Comparison of ENCODE assay signal across 10 mouse cellular contexts in genomic region chr15:25891556-25891955, GRCm38 (mm10). TPM values are rescaled to one million over a fixed set of nuclear protein-coding genes. Genes with fewer than 3 reads are reported as not detected.
A peak's percentile ranks its signal among the peaks of the same experiment; 100 is the strongest.
DNase-seq lines count a peak whose midpoint lies in the region; ATAC-seq and TF ChIP-seq lines count a peak whose summit lies in the region.
"Had no signal": no experiment of that assay in that cellular context is flagged by ENCODE, and none has a peak within 500 bp of the region (broad histone marks: within the 10 kb centered on the region; RNA-seq: fewer than 3 reads in every experiment).

No protein-coding gene starts in this region.

- peak; percentile 55 for DNase-seq in layer of hippocampus, adult 11-12 months (ENCODE audit: low spot score)
- DNase-seq in layer of hippocampus, postnatal 14 days (ENCODE audit: low spot score in 2 of 2) = no peak
- DNase-seq in thymus, adult 2 months = peak; percentile 69
- DNase-seq in cerebellum, adult 18-20 months = no peak
- DNase-seq: cerebellum, postnatal 14 days had no signal

- peaks cover 46% of the 10 kb centered on the region for H3K79me2 ChIP-seq in macrophage (ENCODE audit: inconsistent target)

- 2% methylated on average over 11 of the region's 11 CpGs for WGBS in macrophage (ENCODE audit: missing documents)
- WGBS in thymus, adult 2 months = 5% methylated on average over 11 of the region's 11 CpGs
- WGBS in midbrain, embryonic 15.5 days = 86% methylated on average over 11 of the region's 11 CpGs
- WGBS in neural tube, embryonic 15.5 days = 91% methylated on average over 11 of the region's 11 CpGs

- no peak overlapping the region for H3K4me2 ChIP-seq in midbrain, embryonic 15.5 days
- no peak overlapping the region for H3K4me2 ChIP-seq in neural tube, embryonic 15.5 days
- H3K4me2 ChIP-seq: hindbrain, embryonic 14.5 days had no signal

- no peaks in the 10 kb centered on the region for H3K27me3 ChIP-seq in thymus, adult 2 months (ENCODE audit: control insufficient read depth, insufficient read depth, low read length)
- no peaks in the 10 kb centered on the region for H3K27me3 ChIP-seq in midbrain, embryonic 15.5 days (replicated peaks)
- no peaks in the 10 kb centered on the region for H3K27me3 ChIP-seq in neural tube, embryonic 15.5 days (replicated peaks)

- H3K9ac ChIP-seq in midbrain, embryonic 15.5 days = no peak overlapping the region
- no peak overlapping the region for H3K9ac ChIP-seq in neural tube, embryonic 15.5 days (replicated peaks)
- H3K9ac ChIP-seq: hindbrain, embryonic 14.5 days had no signal

- no peak for TF ChIP-seq CTCF in thymus, adult 2 months (IDR thresholded peaks at IDR 0.05; ENCODE audit: borderline replicate concordance, control insufficient read depth, extremely low read depth, insufficient read depth, low read length, poor library complexity)

- H3K4me3 ChIP-seq in macrophage (ENCODE audit: inconsistent target) = no peak overlapping the region
- no peak overlapping the region for H3K4me3 ChIP-seq in thymus, adult 2 months (ENCODE audit: control insufficient read depth, insufficient read depth, low read length)
- no peak overlapping the region for H3K4me3 ChIP-seq in midbrain, embryonic 15.5 days
- no peak overlapping the region for H3K4me3 ChIP-seq in neural tube, embryonic 15.5 days (replicated peaks)

- no peaks in the 10 kb centered on the region for H3K36me3 ChIP-seq in macrophage (ENCODE audit: inconsistent target)
- H3K36me3 ChIP-seq in thymus, adult 2 months (ENCODE audit: control insufficient read depth, insufficient read depth, low read length) = no peaks in the 10 kb centered on the region
- no peaks in the 10 kb centered on the region for H3K36me3 ChIP-seq in midbrain, embryonic 15.5 days (replicated peaks)
- H3K36me3 ChIP-seq in neural tube, embryonic 15.5 days = 0 out of 2 replicates have a peak, but pooled peaks cover 5% of the 10 kb centered on the region

- peaks cover 19% of the 10 kb centered on the region for H3K4me1 ChIP-seq in thymus, adult 2 months (replicated peaks; ENCODE audit: control insufficient read depth, insufficient read depth, low read length)
- H3K4me1 ChIP-seq in midbrain, embryonic 15.5 days = no peaks in the 10 kb centered on the region
- no peaks in the 10 kb centered on the region for H3K4me1 ChIP-seq in neural tube, embryonic 15.5 days

- ATAC-seq in activated CD4-positive, CD25-positive, alpha-beta regulatory T cell, adult 4 months = peak; percentile 85
- ATAC-seq in midbrain, embryonic 15.5 days (replicated peaks) = no peak
- ATAC-seq in neural tube, embryonic 15.5 days (ENCODE audit: low FRiP score) = no peak

- H3K27ac ChIP-seq in macrophage = peak overlapping the region; percentile 98
- H3K27ac ChIP-seq in thymus, adult 2 months (ENCODE audit: control insufficient read depth, insufficient read depth, low read length) = peak overlapping the region; percentile 28; the same call in 1 of the 2 replicates
- no peak overlapping the region for H3K27ac ChIP-seq in midbrain, embryonic 15.5 days
- no peak overlapping the region for H3K27ac ChIP-seq in neural tube, embryonic 15.5 days (replicated peaks)
- H3K27ac ChIP-seq: hindbrain, embryonic 14.5 days had no signal

- H3K9me3 ChIP-seq in midbrain, embryonic 15.5 days = no peaks in the 10 kb centered on the region
- no peaks in the 10 kb centered on the region for H3K9me3 ChIP-seq in neural tube, embryonic 15.5 days (replicated peaks)

- TF ChIP-seq POLR2A in thymus, adult 2 months (IDR thresholded peaks at IDR 0.05; ENCODE audit: control insufficient read depth, extremely low read depth, insufficient read depth, low read length, poor library complexity) = no peak

RNA-seq across cellular contexts. Expression of gene Retreg1, which starts 48.6 kb away (rescaled TPM):
- 10 to 100 TPM; 31.4 to 34.8 TPM for total RNA-seq in layer of hippocampus, postnatal 14 days (2021)
- 10 to 100 TPM; 58.2 to 69.6 TPM for polyA plus RNA-seq in activated CD4-positive, CD25-positive, alpha-beta regulatory T cell, adult 4 months (2017; shearing (Covaris generic))
- total RNA-seq in macrophage (2018; cell fraction: chromatin; rRNA removed) = 10 to 100 TPM in 16 of 26 experiments, 1 to 10 TPM in 10; 5.6 to 29.9 (median 13.3) TPM
- 10 to 100 TPM; 23.2 to 63.0 (median 43.8) TPM for total RNA-seq in macrophage (2018; cell fraction: cytosol; rRNA removed)
- 10 to 100 TPM; 18.9 to 48.7 (median 33.3) TPM for total RNA-seq in macrophage (2018; cell fraction: nucleus; rRNA removed)
- 43.8 to 52.0 TPM (median 44.9 TPM) in 3 replicates for polyA plus RNA-seq in macrophage (2018)
- 6.7 and 8.3 TPM in 2 replicates for polyA plus RNA-seq in thymus, adult 2 months (2012; rRNA removed)
- polyA plus RNA-seq in midbrain, embryonic 15.5 days (2015; fragmentation: Nextera tagmentation; extraction: Ambion mirVana) = 12.5 and 12.6 TPM in 2 replicates
- 15.8 and 16.2 TPM in 2 replicates for polyA plus RNA-seq in neural tube, embryonic 15.5 days (2015; fragmentation: Nextera tagmentation; extraction: Ambion mirVana)

Comparison
In these comparisons a context has a peak if more than half of its experiments do, and no peak if none do; other contexts are left out.
1. DNase-seq: peak in layer of hippocampus, adult 11-12 months (single experiment) and thymus, adult 2 months (single experiment); none in layer of hippocampus, postnatal 14 days (0 of 2) and cerebellum, adult 18-20 months (0 of 2).
2. H3K27ac ChIP-seq: peak in macrophage (single experiment) and thymus, adult 2 months (single experiment); none in midbrain, embryonic 15.5 days (single experiment) and neural tube, embryonic 15.5 days (single experiment).